Comparison of ENCODE assay signal across 8 mouse cellular contexts in the genomic region with DNA sequence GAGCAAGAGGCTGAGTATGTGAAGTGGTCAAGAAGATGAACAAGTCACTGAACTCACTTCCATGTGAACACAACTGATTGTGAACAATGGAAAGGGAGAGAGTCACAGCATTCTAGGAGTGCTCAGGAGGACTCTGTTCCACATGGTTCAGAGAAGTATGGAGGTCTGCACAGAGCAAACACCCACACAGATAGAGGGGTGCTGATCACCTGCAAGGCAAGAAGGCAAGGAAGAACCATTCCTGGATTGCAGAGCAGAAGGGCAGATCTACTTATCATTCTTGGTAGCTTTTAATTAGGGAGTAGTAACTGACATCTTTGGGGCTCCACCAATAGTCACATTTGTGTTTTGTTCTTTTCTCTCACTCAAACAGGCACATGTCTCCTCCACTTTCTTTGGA. TPM values are rescaled to one million over a fixed set of nuclear protein-coding genes. Genes with fewer than 3 reads are reported as not detected.
DNase-seq lines count a peak whose midpoint lies in the region; ATAC-seq lines count a peak whose summit lies in the region.

No protein-coding gene starts in this region.

- H3K27ac ChIP-seq in heart, embryonic 11.5 days (ENCODE audit: low read depth, low read length): peak overlapping the region; percentile 84
- H3K27ac ChIP-seq in heart, embryonic 16.5 days (ENCODE audit: low read length): peak overlapping the region; percentile 88
- peak overlapping the region; percentile 79 for H3K27ac ChIP-seq in midbrain, embryonic 13.5 days

- DNase-seq in heart, adult 18-20 months: no peak
- DNase-seq in frontal cortex, postnatal 36 days (ENCODE audit: low spot score in 2 of 2): no peak
- no peak for DNase-seq in layer of hippocampus, postnatal 14 days (ENCODE audit: low spot score in 2 of 2)
- DNase-seq in left cerebral cortex, adult 8-10 months (ENCODE audit: low spot score in 2 of 2): no peak

- no peaks in the 10 kb centered on the region for H3K36me3 ChIP-seq in heart, embryonic 11.5 days (ENCODE audit: control insufficient read depth, insufficient read depth, low read length)
- peaks cover 2% of the 10 kb centered on the region; the same call in 1 of the 2 replicates for H3K36me3 ChIP-seq in heart, embryonic 16.5 days (ENCODE audit: control insufficient read depth, insufficient read depth)
- no peaks in the 10 kb centered on the region for H3K36me3 ChIP-seq in midbrain, embryonic 13.5 days

- H3K4me3 ChIP-seq in heart, embryonic 11.5 days (ENCODE audit: low read depth, low read length): no peak overlapping the region
- H3K4me3 ChIP-seq in heart, embryonic 16.5 days (ENCODE audit: low read length): no peak overlapping the region
- H3K4me3 ChIP-seq in midbrain, embryonic 13.5 days (replicated peaks): no peak overlapping the region

- H3K9ac ChIP-seq in heart, embryonic 11.5 days (ENCODE audit: low read depth, low read length): no peak overlapping the region
- no peak overlapping the region for H3K9ac ChIP-seq in heart, embryonic 16.5 days (ENCODE audit: low read length)
- H3K9ac ChIP-seq in midbrain, embryonic 13.5 days (replicated peaks): no peak overlapping the region

- H3K4me1 ChIP-seq in heart, embryonic 11.5 days (ENCODE audit: control insufficient read depth, insufficient read depth, low read length): peaks cover 30% of the 10 kb centered on the region
- peaks cover 32% of the 10 kb centered on the region for H3K4me1 ChIP-seq in heart, embryonic 16.5 days (ENCODE audit: control insufficient read depth, insufficient read depth, low read length)
- peaks cover 30% of the 10 kb centered on the region for H3K4me1 ChIP-seq in midbrain, embryonic 13.5 days (replicated peaks)

- no peaks in the 10 kb centered on the region for H3K9me3 ChIP-seq in heart, embryonic 11.5 days (replicated peaks; ENCODE audit: control insufficient read depth, low read length)
- no peaks in the 10 kb centered on the region for H3K9me3 ChIP-seq in heart, embryonic 16.5 days (replicated peaks; ENCODE audit: control insufficient read depth, low read length)
- H3K9me3 ChIP-seq in midbrain, embryonic 13.5 days: no peaks in the 10 kb centered on the region

- H3K4me2 ChIP-seq in heart, embryonic 11.5 days: peak overlapping the region; percentile 43
- peak overlapping the region; percentile 34; the same call in 1 of the 2 replicates for H3K4me2 ChIP-seq in heart, embryonic 16.5 days (ENCODE audit: low read depth, low read length)
- peak overlapping the region; percentile 5; the same call in 1 of the 2 replicates for H3K4me2 ChIP-seq in midbrain, embryonic 13.5 days (replicated peaks)

- H3K27me3 ChIP-seq in heart, embryonic 11.5 days (ENCODE audit: control insufficient read depth, insufficient read depth, low read length): no peaks in the 10 kb centered on the region
- no peaks in the 10 kb centered on the region for H3K27me3 ChIP-seq in heart, embryonic 16.5 days (ENCODE audit: control insufficient read depth, insufficient read depth, low read length)
- H3K27me3 ChIP-seq in midbrain, embryonic 13.5 days: no peaks in the 10 kb centered on the region

- no peak for ATAC-seq in heart, embryonic 11.5 days (replicated peaks; ENCODE audit: insufficient number of reproducible peaks, low FRiP score, low TSS enrichment)
- peak; percentile 12; the same call in 1 of the 2 replicates for ATAC-seq in common myeloid progenitor, adult 5-6 weeks (replicated peaks; ENCODE audit: low read depth, poor library complexity, severe bottlenecking)
- ATAC-seq in heart, embryonic 16.5 days (replicated peaks; ENCODE audit: extremely low read depth, insufficient read depth, low FRiP score): no peak
- peak; percentile 40 for ATAC-seq in midbrain, embryonic 13.5 days

RNA-seq across cellular contexts. Expression of a gene that starts 45.3 kb away (rescaled TPM):
- polyA plus RNA-seq in heart, embryonic 11.5 days (2014; fragmentation: Nextera tagmentation; extraction: Ambion mirVana): 128 and 156 TPM in 2 replicates
- 10 to 100 TPM; 38.7 to 44.8 TPM for total RNA-seq in heart, adult 18-20 months (2021)
- 29.3 and 44.0 TPM in 2 replicates for total RNA-seq in common myeloid progenitor, adult 5-6 weeks (2017)
- 128 and 131 TPM in 2 replicates for polyA plus RNA-seq in heart, embryonic 16.5 days (2015; fragmentation: Nextera tagmentation; extraction: Ambion mirVana)
- polyA plus RNA-seq in midbrain, embryonic 13.5 days (2015; fragmentation: Nextera tagmentation; extraction: Ambion mirVana): 101 and 125 TPM in 2 replicates
- 10 to 100 TPM; 21.4 to 28.3 TPM for total RNA-seq in layer of hippocampus, postnatal 14 days (2021)
- 10 to 100 TPM; 37.5 to 45.7 (median 42.6) TPM for total RNA-seq in left cerebral cortex, adult 8-10 months (2022)

Comparison
In these comparisons a context has a peak if more than half of its experiments do, and no peak if none do; other contexts are left out.
1. ATAC-seq: peak in common myeloid progenitor, adult 5-6 weeks (single experiment) and midbrain, embryonic 13.5 days (single experiment); none in heart, embryonic 11.5 days (single experiment) and heart, embryonic 16.5 days (single experiment).
2. Peak in every context shown above with its lines, with median percentiles within 50 percentile points of each other: H3K27ac ChIP-seq and H3K4me2 ChIP-seq.